Mouse (Mus musculus) T-helper 2 cell (primary cell): ENCODE results near the gene Psmd3.
"Not testable (repeated sequence)": the region's sequence is repeated elsewhere in the genome, so short reads cannot be mapped to it uniquely, and the experiment has no call there.

Experiments
- in situ Hi-C: fragments of 300-600 bp; cut with MboI, MseI; formaldehyde crosslinking; loops from one replicate; pipeline ENCODE4 v1.15.1; 2025; ENCODE audit warnings: high pct_unique_total_duplicates

Gene Psmd3

DNA sequence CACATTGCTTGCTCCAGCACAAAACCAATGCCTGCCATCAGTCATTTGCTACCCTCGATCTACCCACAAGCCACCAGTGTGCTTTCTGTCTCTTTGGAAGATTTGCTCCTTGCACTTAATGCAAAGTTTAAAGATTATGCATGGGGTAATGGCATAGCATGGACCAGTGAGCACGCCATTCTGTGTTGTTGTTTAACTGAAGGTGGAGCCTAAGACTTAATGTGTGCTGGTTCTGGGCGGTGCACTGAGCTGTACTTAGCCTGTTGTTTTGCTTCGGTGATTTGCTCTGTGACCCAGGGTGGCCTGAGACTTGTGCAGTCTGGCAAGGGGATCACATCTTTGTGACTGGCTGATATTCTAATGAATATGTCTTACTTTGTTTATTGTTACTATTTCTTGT is 4.6 kb downstream of the Psmd3 start:
- in situ Hi-C loops, result loop anchor here (5.0 kb wide), 1 partner anchor 40 kb away; the partner anchor contains the start of gene Med24

DNA sequence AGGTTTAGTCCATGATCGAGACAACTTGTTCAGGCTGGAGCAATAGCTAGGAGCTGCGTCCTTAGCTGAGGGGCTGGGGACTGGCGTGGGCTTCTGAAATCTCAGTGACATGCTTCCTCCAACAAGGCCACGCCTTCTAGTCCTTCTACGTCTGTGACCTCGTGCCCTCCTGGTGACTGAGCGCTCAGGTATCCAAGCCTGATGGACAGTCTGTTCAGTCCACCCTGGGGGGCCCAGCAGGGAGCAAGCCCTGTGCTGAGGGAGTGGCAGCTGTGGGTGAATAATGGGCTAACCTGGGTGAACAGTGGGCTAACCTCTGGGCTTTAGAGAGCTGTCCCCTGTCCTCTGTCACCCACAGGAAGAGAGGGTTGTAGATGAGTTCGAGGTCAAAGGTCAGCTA is 5.7 kb downstream of the Psmd3 start:
- in situ Hi-C loops, result loop anchor here (5.0 kb wide), 1 partner anchor 39 kb away; the partner anchor contains the start of gene Med24

DNA sequence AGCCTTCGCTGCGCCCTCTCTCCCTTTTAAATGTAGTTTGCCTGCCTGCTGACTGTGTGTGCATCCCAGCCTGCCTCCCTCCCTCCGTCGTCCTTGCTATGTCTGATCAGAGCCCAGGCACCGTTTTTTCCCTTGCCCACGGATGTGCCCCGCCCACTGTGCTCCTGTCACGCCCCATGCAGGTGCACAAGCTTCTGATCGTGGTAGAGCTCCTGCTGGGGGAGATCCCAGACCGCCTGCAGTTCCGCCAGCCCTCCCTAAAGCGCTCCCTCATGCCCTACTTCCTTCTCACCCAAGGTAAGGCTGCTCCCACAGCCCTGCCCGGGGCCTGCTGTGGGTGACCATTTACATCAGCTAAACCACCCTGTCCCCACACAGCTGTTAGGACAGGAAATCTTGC is 10.8 kb downstream of the Psmd3 start:
- in situ Hi-C loops, result loop anchor here (10.0 kb wide), 1 partner anchor 58 kb away; no protein-coding TSS in a partner anchor

DNA sequence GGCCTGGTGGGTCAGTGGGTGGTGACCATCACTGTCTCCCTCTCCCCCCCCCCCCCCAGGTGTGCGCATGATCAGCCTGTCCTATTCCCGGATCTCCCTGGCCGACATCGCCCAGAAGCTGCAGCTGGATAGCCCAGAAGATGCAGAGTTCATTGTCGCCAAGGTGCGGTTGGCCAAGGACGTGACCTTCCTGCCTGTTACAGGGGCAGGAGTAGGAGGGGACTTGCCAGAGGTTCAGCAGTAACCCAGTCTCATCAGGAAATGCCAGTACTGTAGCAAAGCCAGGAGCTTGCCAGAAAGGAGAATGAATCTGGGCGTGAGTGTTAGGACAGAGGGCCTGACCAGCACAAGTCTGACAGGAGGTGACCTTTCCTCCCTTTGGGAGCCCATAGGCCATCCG is 11.4 kb downstream of the Psmd3 start:
- in situ Hi-C loops, result loop anchor here (10.0 kb wide), 1 partner anchor 59 kb away; no protein-coding TSS in a partner anchor

DNA sequence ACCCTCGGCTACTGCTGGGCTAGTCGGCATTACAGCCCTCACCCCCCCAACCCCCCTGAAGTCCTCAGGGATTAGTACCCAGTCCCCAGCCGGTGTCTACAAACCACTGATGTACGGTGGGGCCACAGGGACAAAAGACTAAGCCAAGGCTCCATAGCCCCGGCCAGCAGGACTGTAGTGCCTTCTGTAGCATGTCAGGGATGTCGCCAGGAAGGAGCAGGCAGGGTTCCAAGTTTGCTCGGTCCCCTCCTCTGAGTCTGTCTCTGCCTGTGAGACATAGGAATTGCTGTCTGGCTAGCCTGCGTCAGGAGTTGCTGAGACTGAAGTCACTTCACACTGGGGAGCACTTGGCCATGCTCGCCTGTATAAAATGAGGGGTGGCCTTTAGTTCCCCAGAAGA is 11.9 kb downstream of the Psmd3 start:
- in situ Hi-C loops, result loop anchor here (10.0 kb wide), 1 partner anchor 60 kb away; no protein-coding TSS in a partner anchor

DNA sequence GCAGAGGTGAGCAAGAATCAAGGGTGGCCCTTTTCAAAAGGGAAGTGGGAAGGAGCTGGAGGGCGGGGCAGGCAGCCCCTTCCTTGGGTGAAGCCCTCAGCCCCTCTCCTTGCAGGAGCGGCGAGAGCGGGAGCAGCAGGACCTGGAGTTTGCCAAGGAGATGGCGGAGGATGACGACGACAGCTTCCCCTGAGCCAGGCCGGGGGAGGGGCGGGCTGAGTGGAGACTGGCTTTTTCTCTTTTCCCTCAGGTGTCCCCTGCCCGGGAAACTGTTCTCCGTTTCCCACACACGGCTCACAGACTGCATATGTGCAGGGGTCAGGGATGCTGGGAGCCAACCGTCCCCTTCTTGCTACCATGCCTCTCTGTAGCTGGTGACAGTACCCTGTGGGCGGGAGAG is 13.1 kb downstream of the Psmd3 start:
- in situ Hi-C loops, result loop anchor here (10.0 kb wide), 1 partner anchor 61 kb away; no protein-coding TSS in a partner anchor

DNA sequence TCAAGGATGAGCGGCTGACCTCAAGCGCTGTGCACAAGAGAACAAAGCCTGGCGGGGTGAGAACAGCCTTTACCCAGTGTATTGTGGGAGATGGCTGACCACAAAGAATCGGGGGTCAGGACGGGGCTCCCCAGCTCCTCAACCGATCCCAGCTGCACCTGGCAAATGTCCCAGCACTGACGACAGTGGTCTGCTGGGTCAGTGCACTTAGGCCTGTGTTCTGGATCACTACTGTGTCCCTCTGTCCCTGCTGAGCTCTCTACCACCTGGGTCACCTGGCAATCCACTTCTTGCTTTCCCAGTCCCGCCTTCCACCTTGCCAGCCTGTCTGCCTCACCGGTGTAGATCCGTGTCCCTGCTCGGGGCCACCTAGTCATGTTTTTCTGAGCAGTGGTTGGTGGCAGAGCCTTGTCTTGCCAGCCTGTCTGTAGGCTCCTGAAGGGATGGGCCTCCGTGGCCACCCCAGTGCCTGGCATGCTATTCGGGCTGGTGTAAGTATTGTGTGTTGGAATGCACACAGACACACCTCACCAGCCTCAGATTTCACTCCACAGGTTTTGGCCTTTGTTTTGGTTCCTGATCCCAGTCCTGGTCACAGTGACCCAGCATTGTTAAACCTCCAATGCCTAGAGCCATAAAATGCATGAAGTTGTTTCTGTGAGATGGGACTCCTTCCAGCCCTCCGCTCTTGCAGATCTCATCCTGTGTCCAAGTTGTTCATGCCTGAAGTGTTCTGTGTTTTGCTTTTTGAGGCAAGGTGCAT is 14.3 kb downstream of the Psmd3 start:
- in situ Hi-C loops, result loop anchor here (10.0 kb wide), 1 partner anchor 62 kb away; no protein-coding TSS in a partner anchor

DNA sequence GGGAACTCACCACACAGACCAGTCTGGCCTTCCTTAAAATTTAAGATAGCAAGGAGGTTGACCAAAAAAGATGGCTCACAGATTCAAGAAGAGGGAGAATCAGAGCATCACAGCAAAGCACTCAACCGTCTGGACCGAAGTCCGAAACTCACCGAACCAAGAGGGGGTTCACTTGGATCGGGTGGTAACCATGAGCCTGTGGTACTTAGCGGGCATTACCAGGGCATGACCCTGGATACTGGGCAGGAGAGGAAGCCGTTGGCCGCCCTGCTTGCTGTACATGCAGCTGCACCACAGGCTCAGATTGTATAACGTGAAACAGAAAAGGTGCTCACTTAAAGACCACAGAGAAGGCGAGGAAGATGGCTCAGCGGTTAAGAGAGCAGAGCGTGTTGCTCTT is 14.9 kb downstream of the Psmd3 start:
- in situ Hi-C loops, result loop anchor here (10.0 kb wide), 1 partner anchor 62 kb away; no protein-coding TSS in a partner anchor

DNA sequence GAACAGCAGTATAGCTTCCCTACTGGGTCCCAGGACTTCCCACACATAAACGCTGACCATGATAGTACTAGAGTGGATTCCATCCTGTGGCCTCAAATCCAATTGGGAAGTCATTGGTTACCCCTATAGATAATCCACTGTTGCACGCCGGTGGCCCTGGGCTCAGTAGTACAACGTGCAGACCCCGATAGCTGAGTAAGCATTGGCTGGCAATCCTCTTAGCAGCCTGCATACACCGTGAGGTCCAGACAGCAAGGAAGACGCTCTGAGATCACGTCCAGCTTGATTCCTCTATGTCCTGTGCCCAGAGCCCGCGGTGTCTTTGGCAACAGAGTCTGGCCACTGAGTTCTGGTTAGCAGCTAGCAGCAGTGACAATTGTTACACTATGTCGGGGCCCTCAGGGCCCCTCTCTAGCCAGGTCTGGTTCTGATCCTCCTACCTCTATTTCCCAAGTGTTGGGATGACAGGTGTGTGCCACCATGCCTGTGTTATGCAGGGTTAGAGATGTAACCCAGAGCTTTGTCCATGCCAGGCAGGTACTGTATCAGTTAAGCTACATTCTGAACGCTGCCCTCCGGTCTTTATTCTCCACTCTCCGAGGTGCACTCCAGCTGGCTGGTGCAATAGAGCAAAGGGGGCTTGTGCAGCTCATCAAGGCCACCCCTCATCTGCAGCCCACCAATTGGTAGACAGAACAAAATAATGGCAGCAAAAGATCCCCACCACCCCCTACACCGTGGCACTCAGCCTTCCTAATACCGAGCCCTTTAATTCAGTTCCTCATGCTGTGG is 16.7 kb downstream of the Psmd3 start:
- in situ Hi-C loops, result loop anchor here (10.0 kb wide), 1 partner anchor 64 kb away; no protein-coding TSS in a partner anchor

DNA sequence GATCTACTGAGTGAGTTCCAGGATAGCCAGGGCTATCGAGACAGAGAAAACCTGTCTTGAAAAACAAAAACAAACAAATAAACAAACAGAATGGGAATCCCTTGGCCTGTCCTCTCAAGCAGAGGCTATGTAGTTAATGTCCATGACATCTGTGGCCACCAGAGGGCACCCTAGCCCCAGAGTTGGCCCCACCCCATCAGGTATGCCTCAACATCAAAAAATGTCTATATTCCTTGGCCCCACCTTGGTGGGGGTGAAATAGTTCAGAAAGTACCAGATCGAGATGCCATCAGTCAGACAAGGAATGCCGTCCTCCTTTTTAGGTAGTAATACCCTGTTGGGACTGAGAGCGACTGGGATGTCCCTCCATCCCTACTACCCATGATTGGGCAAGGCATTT is 17.6 kb downstream of the Psmd3 start:
- in situ Hi-C loops, result loop anchor here (10.0 kb wide), 1 partner anchor 65 kb away; no protein-coding TSS in a partner anchor

DNA sequence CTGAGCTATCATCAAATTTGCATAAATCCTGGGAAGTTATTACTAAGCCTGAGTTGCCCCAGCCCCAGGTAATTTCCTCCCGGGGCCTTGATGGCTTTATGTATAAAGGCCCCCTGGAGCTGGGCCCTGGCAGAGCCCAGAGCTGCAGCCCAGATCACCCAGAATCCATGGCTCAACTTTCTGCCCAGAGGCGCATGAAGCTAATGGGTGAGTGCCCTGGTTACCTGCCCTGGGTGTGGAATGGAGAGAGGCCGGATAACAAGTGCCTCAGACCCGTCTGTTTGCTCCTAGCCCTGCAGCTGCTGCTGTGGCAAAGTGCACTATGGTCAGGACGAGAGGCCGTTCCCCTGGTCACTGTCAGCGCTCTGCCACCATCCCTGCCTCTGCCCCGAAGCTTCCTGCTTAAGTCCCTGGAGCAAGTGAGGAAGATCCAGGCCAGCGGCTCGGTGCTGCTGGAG is 18.9 kb downstream of the Psmd3 start, which contains the start of gene Csf3:
Gene Csf3, plus strand, starts transcription at position 51 of the 458 bp plus-strand sequence.
- in situ Hi-C loops, result no loop called here

DNA sequence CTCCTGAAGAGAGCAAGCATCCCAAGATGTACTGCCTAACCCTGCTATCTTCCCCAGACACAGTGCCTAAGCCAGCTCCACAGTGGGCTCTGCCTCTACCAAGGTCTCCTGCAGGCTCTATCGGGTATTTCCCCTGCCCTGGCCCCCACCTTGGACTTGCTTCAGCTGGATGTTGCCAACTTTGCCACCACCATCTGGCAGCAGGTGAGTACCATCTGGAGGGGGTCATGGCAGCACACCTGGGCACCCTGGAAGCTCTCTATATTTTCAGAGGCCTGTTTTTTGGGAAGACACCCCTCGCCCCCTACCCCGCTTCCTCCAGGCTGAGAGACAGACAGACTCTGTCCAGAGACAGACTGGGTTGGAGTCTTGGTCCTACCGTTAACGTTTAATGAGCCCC is 20.0 kb downstream of the Psmd3 start:
- in situ Hi-C loops, result no loop called here

DNA sequence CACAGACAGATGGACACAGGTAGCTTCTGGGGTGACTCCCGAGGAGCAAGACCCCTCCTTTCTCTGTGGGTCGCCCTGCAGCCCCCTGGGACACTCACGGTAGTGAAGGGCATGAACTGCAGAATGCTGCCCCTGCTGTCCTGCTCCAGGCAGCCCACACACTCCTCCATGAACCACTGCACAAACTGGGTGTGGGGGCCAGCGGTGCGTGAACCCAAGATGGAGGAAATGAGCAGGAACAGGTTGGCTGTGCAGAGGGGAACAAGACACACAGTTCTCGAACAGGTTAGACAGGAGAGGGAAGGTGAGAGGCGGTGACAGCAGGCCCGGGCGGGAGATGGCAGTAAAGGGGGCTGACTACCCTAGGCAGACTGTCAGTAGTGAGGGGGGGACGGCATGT is 22.7 kb downstream of the Psmd3 start:
- in situ Hi-C loops, result no loop called here

DNA sequence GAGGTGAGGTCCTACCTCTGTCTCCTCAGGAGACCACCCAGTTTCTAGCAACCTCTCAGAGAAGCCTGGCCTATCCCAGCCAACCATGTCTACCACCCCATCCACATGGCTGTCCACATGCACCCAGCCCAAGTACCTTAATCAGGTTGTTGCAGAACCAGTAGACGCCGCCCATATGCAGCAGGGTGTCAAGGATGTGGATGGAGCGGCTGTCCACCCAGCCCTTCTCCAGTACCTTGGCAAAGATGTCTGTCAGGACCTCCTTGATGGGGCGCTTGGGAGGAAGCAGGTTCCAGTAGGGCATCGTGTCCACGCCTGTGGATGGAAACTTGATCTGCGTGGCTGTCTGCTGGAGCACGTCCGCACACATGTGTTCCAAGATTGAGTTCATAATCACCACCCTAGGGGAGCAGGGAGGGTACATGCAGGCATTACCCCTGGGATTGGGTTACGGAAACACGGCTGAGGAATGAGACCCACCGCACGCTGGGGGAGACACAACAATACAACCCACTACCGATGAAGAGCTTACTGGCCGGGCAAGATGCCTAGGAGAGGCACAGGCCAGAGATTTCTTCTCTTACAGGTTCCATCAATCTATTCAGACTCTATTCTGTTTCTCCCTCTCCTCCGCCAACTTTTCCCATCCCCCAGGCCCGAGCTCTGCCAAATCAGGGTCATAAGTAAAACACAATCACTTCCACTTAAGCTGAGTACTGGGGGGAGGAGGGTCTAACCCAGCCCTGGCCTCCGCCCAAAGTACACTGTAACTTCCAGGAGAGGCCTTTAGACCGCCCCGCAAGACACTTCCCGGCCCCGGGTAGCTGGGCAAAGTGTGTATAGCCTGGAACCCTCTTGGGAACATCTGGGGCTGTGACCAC is 25.3 kb downstream of the Psmd3 start:
- in situ Hi-C loops, result no loop called here

DNA sequence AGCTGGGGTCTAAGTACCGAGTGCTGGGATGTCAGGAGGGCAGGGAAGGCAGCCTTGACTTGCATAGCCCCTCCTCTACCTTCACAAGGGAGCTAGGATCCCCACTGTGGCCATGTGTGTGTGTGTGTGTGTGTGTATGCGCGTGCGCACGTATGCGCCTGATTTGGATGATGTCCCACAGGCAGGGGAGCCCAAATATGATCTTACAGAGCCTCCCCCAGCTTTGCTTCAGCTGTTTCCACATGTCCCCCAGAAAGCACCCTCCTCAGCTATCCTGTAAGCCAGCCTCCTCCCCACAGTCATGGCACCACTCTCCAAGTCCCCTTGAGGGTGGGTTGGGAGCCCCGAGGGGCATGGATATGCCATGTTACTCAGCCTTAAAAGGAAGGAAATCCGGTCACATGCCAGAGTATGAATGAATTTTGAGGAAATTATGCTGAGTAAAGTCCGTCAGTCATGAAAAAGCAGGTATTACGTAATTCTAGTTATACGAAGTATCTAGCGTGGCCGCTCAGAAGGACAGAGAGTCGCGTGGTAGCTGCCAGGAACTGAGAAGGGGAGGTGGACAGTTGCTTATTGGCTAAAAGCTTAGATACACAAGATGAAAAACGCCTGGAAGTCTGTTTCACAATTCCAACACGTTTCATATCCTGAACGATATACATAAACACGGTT is 26.1 kb downstream of the Psmd3 start:
- in situ Hi-C loops, result no loop called here

DNA sequence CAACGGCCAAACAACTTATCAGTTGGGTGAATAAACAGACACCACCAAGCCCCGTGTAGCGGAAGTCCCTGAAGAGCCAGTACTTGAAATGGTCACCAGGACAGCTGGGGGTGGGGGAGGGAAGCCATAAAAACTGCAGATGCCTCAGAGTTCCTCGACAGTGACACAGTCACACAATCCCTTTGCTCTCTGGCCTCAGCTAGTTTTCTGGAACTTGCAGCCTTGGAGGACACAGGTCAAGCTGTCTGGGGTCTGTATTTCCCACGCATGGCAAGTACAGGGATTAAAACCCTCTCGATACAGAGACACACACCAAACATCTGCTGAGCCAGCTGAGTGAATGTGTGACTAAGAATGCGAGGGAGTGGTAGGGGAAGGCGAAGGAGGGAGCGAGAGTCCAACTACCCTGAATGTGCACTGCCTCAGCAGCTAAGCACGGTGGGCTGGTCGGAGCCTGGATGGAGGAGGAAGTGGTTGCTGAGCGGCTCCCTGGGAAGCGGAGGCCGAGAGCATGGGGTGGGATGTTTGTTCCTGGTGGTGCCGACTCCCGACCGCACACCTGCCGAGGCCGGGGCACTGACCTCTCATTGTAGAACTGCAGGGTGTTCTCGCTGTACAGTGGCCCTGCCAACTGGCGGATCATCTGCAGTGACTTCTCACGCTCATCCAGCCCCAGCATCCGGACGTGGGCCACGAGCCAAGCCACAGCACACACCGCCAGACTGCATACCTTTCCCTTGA is 26.8 kb downstream of the Psmd3 start:
- in situ Hi-C loops, result no loop called here

DNA sequence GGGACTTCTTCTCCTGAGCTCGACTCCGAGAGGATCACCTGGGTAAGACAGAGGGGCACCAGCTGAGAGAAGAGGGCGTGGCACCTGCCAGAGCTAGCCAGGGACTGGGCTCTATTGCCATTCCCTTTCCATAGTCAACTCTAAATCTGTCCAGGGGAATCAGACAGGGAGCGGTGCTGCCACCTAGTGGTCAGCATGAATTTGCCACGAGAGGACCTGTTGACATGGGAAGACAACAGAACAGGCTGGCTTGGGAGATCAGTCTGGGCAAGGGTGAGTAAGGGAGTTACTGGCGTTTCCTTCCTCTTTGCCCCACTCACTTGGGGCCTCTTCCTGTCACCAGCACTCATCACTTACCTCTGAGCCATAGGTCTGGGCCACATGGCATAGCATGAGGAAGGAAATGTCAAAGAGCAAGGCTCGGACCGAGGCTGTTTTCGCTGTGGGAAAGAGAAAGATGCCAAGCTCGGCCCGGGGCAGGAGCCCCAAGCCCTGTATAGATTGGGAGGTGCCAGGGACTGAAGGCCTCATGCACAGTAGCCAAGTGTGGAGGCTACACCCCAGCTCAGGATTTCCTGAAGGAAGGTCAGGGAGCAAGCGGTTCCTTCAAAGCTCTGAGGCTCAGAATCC is 28.2 kb downstream of the Psmd3 start:
- in situ Hi-C loops, result no loop called here

DNA sequence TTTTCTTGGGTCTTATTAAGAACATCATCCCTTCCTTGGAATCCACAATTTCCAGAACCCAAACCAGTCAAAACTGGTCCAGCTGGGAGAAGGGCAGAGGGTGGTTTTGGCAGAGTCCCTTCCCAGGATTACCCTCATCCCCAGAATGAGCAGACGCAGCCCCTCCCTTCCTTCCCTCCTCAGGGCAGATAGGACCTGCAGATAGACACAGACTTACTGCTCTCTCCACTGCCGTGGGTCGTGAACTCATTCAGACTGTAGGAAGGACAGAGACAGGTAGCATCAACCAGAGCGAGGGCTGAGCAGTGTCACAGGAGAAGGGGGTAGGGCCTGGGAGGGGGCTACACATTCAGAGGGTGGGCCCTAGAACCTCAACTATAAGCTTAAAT is 28.7 kb downstream of the Psmd3 start:
- in situ Hi-C loops, result no loop called here

DNA sequence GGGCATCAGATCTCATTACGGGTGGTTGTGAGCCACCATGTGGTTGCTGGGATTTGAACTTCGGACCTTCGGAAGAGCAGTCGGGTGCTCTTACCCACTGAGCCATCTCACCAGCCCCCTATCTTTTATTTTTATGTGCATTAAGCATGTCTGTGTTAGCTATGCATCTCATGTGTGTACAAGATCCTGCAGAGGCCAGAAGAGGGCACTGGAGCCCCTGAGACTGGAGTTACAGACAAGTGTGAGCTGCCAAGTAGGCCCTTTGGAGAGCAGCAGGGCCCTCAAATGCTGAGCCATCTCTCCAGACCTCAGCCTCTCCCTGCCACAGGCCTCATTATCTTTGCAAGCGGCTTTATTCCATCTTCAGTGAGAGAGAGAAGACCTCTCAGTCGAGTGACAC is 29.7 kb downstream of the Psmd3 start:
- in situ Hi-C loops, result not testable (repeated sequence)
